ENCODE assay signal across 8 mouse cellular contexts in the genomic region with DNA sequence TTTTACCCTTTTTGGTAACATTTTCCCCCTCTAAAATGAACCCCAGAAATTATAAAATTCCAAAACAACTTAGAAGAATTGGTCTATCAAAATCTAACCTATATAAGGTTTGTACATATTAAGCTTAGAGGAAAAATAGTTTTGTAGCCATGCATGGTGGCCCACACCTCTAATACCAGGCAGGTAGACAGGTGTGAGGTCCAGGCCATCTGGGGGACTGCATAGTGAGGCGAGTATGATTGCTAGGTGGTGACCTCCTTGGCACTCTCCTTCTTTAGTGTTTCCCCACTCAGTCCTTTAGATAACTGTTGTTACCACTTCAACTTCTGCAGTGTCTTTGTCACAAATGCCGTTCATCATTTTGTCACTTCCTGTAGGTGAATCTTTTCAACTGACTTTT. TPM values are rescaled to one million over a fixed set of nuclear protein-coding genes. Genes with fewer than 3 reads are reported as not detected.
DNase-seq lines count a peak whose midpoint lies in the region; ATAC-seq and TF ChIP-seq lines count a peak whose summit lies in the region.

No protein-coding gene starts in this region.

- peaks cover 56% of the 10 kb centered on the region for H3K4me1 ChIP-seq in heart, embryonic 12.5 days (replicated peaks)
- H3K4me1 ChIP-seq in cortical plate, adult 2 months (ENCODE audit: control insufficient read depth, insufficient read depth, low read length) = peaks cover 6% of the 10 kb centered on the region; the same call in 1 of the 2 replicates
- peaks cover 53% of the 10 kb centered on the region for H3K4me1 ChIP-seq in hindbrain, embryonic 13.5 days (replicated peaks)
- peaks cover 41% of the 10 kb centered on the region for H3K4me1 ChIP-seq in midbrain, embryonic 12.5 days

- WGBS in heart, embryonic 12.5 days = 45% methylated on average over 2 of the region's 2 CpGs
- 68% methylated on average over 2 of the region's 2 CpGs for WGBS in hindbrain, embryonic 13.5 days
- WGBS in midbrain, embryonic 12.5 days = 80% methylated on average over 2 of the region's 2 CpGs

- peaks cover 8% of the 10 kb centered on the region for H3K36me3 ChIP-seq in heart, embryonic 12.5 days
- no peaks in the 10 kb centered on the region; the same call in 1 of the 2 replicates for H3K36me3 ChIP-seq in hindbrain, embryonic 13.5 days
- H3K36me3 ChIP-seq in midbrain, embryonic 12.5 days = peaks cover 18% of the 10 kb centered on the region

- peak overlapping the region; percentile 99; the same call in 1 of the 2 replicates for H3K27ac ChIP-seq in heart, embryonic 12.5 days (ENCODE audit: poor library complexity, severe bottlenecking)
- no peak overlapping the region for H3K27ac ChIP-seq in cortical plate, adult 2 months (ENCODE audit: insufficient read depth, low read length)
- peak overlapping the region; percentile 99; the same call in 1 of the 2 replicates for H3K27ac ChIP-seq in hindbrain, embryonic 13.5 days
- no peak overlapping the region for H3K27ac ChIP-seq in midbrain, embryonic 12.5 days (replicated peaks)

- no peaks in the 10 kb centered on the region for H3K27me3 ChIP-seq in heart, embryonic 12.5 days (replicated peaks)
- no peaks in the 10 kb centered on the region for H3K27me3 ChIP-seq in hindbrain, embryonic 13.5 days
- H3K27me3 ChIP-seq in midbrain, embryonic 12.5 days = no peaks in the 10 kb centered on the region

- TF ChIP-seq POLR2A in cortical plate, adult 2 months (IDR thresholded peaks at IDR 0.05; ENCODE audit: extremely low read depth, insufficient read depth, low read length) = no peak

- H3K9me3 ChIP-seq in heart, embryonic 12.5 days (replicated peaks) = peaks cover 3% of the 10 kb centered on the region; the same call in 1 of the 2 replicates
- H3K9me3 ChIP-seq in hindbrain, embryonic 13.5 days = no peaks in the 10 kb centered on the region
- no peaks in the 10 kb centered on the region for H3K9me3 ChIP-seq in midbrain, embryonic 12.5 days

- no peak for TF ChIP-seq CTCF in cortical plate, adult 2 months (IDR thresholded peaks at IDR 0.05; ENCODE audit: extremely low read depth, insufficient read depth, low read length)

- DNase-seq in heart, postnatal 36 days = no peak
- no peak for DNase-seq in retina, postnatal 1 day
- DNase-seq in yolk sac, embryonic 10.5 days (ENCODE audit: low spot score) = no peak
- DNase-seq in gastrocnemius, postnatal 25 days = no peak

- ATAC-seq in heart, embryonic 12.5 days (ENCODE audit: insufficient number of reproducible peaks, low FRiP score) = no peak
- ATAC-seq in hindbrain, embryonic 13.5 days (ENCODE audit: low FRiP score) = no peak
- no peak for ATAC-seq in midbrain, embryonic 12.5 days (ENCODE audit: low FRiP score, low read depth)

- peak overlapping the region; percentile 75 for H3K4me2 ChIP-seq in heart, embryonic 12.5 days
- peak overlapping the region; percentile 69 for H3K4me2 ChIP-seq in hindbrain, embryonic 13.5 days
- peak overlapping the region; percentile 71 for H3K4me2 ChIP-seq in midbrain, embryonic 12.5 days (replicated peaks)

- H3K9ac ChIP-seq in heart, embryonic 12.5 days = peak overlapping the region; percentile 96
- H3K9ac ChIP-seq in hindbrain, embryonic 13.5 days = peak overlapping the region; percentile 66
- peak overlapping the region; percentile 96 for H3K9ac ChIP-seq in midbrain, embryonic 12.5 days (replicated peaks)

- peak overlapping the region; percentile 75 for H3K4me3 ChIP-seq in heart, embryonic 12.5 days
- peak overlapping the region; percentile 87; the same call in 1 of the 2 replicates for H3K4me3 ChIP-seq in cortical plate, adult 2 months (ENCODE audit: insufficient read depth, low read length)
- peak overlapping the region; percentile 73 for H3K4me3 ChIP-seq in hindbrain, embryonic 13.5 days
- peak overlapping the region; percentile 56 for H3K4me3 ChIP-seq in midbrain, embryonic 12.5 days

- intact Hi-C loops in heart, postnatal 36 days (cut with DNase I) = loop anchor here (5.0 kb wide), 1 partner anchor 42 kb away; no protein-coding TSS in a partner anchor

RNA-seq across cellular contexts. Expression of a gene that starts 1.8 kb away (rescaled TPM):
- 24.3 and 25.7 TPM in 2 replicates for polyA plus RNA-seq in heart, embryonic 12.5 days (2016; fragmentation: Nextera tagmentation; extraction: Ambion mirVana)
- total RNA-seq in heart, postnatal 36 days (2021) = 10 to 100 TPM; 30.6 to 30.7 TPM
- 12.4 and 13.4 TPM in 2 replicates for polyA plus RNA-seq in cortical plate, adult 2 months (2012; rRNA removed)
- 23.5 and 24.1 TPM in 2 replicates for polyA plus RNA-seq in hindbrain, embryonic 13.5 days (2015; fragmentation: Nextera tagmentation; extraction: Ambion mirVana)
- 38.3 and 39.2 TPM in 2 replicates for polyA plus RNA-seq in midbrain, embryonic 12.5 days (2016; fragmentation: Nextera tagmentation; extraction: Ambion mirVana)
- 10 to 100 TPM; 18.5 to 19.7 TPM for total RNA-seq in gastrocnemius, postnatal 25 days (2021)

RNA-seq across cellular contexts. Expression of a gene that starts 49.0 kb away (rescaled TPM):
- 0.27 and 0.63 TPM in 2 replicates for polyA plus RNA-seq in heart, embryonic 12.5 days (2016; fragmentation: Nextera tagmentation; extraction: Ambion mirVana)
- not detected for total RNA-seq in heart, postnatal 36 days (2021)
- 4.1 and 8.5 TPM in 2 replicates for polyA plus RNA-seq in cortical plate, adult 2 months (2012; rRNA removed)
- 1.5 and 1.7 TPM in 2 replicates for polyA plus RNA-seq in hindbrain, embryonic 13.5 days (2015; fragmentation: Nextera tagmentation; extraction: Ambion mirVana)
- 0.16 and 0.32 TPM in 2 replicates for polyA plus RNA-seq in midbrain, embryonic 12.5 days (2016; fragmentation: Nextera tagmentation; extraction: Ambion mirVana)
- total RNA-seq in gastrocnemius, postnatal 25 days (2021) = not detected

Comparison
In these comparisons a context has a peak if more than half of its experiments do, and no peak if none do; other contexts are left out.
1. H3K27ac ChIP-seq: peak in heart, embryonic 12.5 days (single experiment) and hindbrain, embryonic 13.5 days (single experiment); none in cortical plate, adult 2 months (single experiment) and midbrain, embryonic 12.5 days (single experiment).
2. Peak in every context shown above with its lines, with median percentiles within 50 percentile points of each other: H3K4me2 ChIP-seq, H3K4me3 ChIP-seq and H3K9ac ChIP-seq.